Mouse (Mus musculus): ENCODE data around the gene Foxm1.

The Foxm1 gene

DNA sequence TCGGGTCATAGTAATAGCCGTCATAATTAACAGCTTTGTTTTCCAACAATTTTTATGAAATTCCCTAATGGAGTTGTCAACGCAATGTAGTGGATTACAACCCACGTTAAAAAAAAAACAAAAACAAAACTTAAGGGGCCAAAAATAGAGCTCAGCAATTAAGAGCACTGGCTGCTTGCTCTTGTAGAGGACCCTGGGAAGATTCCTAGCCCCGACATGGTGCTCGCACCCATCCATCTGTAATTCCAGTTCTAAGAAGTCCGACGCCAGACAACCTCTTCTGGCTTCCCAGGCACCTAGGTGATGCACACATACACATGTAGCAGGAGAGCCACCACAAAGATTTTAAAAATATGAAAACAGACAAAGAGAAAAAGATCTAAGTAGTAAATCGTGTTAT lies 62.3 kb downstream of the Foxm1 start:
- peak; percentile 24 for DNase-seq
